Mouse (Mus musculus) 3T3-L1 (cell line): Measurements from ENCODE around the gene Crisp4.

ENCODE experiments used
- DNase-seq: peaks from one replicate; pipeline ENCODE4 v3.0.0-alpha.2; 2015; ENCODE audit warnings: low read depth, low spot score

Crisp4 gene

GRCm38 (mm10) chr1:18145802-18146201 lies at the start of gene Crisp4:
Gene Crisp4 (minus strand): TSS chr1:18145902.
- no peak for DNase-seq

DNA sequence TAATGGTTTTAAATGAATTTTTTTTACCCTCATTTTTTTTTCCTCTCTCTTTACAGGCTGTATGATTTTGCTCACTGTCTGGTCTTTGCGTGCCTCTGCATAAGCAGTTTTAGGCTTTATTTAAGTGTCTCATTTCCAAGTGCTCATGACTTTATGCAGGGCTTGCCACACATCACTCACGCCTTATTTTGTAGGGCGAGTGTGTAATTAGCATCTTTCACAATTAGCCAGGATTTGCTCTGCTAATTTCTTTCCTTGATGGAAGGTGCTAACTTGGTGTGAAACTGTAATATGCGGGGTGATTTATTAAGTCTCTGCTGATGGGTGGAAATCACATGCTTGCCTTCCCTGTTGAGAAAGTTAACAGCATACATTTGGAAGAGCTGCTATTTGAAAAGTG lies 46.0 kb upstream of the Crisp4 start:
- DNase-seq, result no peak

- no peak for DNase-seq
Observed at GRCm38 (mm10) chr1:18190714-18191712, 45.3 kb upstream of the Crisp4 start.

- DNase-seq, result no peak
Observed at GRCm38 (mm10) chr1:18181167-18181566, 35.5 kb upstream of the Crisp4 start.

GRCm38 (mm10) chr1:18170573-18170972 lies 24.9 kb upstream of the Crisp4 start:
- DNase-seq, result no peak

- DNase-seq, result no peak
Observed at GRCm38 (mm10) chr1:18168261-18168660, 22.6 kb upstream of the Crisp4 start.

DNA sequence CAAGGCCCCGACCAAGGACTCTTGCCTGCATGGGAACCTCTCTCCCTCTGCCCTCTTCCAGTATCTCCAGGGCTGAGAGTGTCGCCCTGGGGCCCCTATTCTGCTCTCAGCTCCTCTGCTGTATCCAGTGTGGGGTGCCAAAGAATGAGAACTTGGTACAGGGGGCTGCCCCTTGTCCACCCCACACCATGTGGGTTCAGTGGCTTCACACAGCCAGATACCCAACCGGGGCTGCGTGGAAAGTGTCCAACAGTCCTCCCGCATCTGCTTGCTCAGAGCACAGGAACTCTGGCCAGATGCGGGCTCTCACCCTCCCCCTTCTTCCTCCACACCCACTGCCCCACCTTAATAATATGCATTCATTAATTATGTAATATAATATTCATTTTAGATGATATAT lies 13.4 kb upstream of the Crisp4 start:
- no peak for DNase-seq

DNA sequence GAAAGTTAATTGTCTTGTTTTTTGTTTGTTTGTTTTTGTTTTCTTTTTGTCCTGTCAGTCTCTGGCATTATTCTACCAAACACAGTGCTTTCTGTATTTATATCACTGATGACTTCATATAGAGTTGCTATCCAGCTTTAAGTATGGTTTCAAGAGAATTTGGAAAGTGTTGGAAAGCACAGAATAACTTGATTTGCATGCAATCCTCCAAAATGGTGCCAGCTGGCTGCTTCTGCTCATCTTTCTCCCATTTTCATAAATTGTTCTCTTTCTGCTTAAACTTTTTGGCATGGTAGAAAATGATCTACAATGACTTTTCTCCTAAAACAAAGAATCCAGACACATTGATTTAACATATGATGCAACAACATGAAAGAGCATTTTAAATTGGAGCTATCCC lies 2.5 kb upstream of the Crisp4 start:
- DNase-seq, result no peak

DNA sequence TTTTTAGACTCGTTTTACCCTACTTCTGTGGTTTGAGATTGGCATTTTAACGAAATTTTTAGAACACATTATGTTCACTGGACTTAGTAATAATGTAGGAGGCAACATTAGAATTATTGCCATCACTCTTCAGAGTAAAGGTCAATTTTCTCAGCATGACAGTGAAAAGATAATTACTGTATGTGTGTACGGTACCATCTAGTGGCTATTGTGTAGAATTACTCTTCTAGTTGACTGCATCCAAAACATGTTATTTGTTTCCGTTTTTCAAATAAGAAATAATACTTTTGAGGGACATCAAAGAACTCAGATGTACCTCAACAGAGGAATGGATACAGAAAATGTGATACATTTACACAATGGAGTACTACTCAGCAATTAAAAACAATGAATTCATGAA lies 14.0 kb downstream of the Crisp4 start:
- DNase-seq, result peak; percentile 4

GRCm38 (mm10) chr1:18129983-18130382 lies 15.7 kb downstream of the Crisp4 start:
- DNase-seq, result no peak

GRCm38 (mm10) chr1:18106720-18107355 lies 38.9 kb downstream of the Crisp4 start:
- peak; percentile 63 for DNase-seq

GRCm38 (mm10) chr1:18105866-18106529 lies 39.7 kb downstream of the Crisp4 start:
- DNase-seq, result peak; percentile 64

- no peak for DNase-seq
Observed at GRCm38 (mm10) chr1:18105029-18105865, 40.5 kb downstream of the Crisp4 start.
